Mouse (Mus musculus) C2C12 (cell line): ENCODE data around the gene Adgrb3.

Source experiments
- CEBPB ChIP-seq: IDR thresholded peaks from one replicate; pipeline ENCODE4 v1.6.1; 2011; ENCODE audit warnings: low read depth, mild to moderate bottlenecking, control low read depth, moderate library complexity
- CTCF ChIP-seq: IDR thresholded peaks from one replicate; pipeline ENCODE4 v1.5.1; 2011; ENCODE audit not compliant: control insufficient read depth, insufficient read depth, insufficient read length
- FOSL1 ChIP-seq: IDR thresholded peaks from one replicate; pipeline ENCODE4 v1.8.0; 2011; ENCODE audit warnings: mild to moderate bottlenecking, low read length; ENCODE audit not compliant: poor library complexity, insufficient read depth, severe bottlenecking
- MAX ChIP-seq: IDR thresholded peaks from one replicate; pipeline ENCODE4 v1.6.1; 2011; ENCODE audit warnings: mild to moderate bottlenecking, control low read depth
- MYOD1 ChIP-seq: IDR thresholded peaks from one replicate; pipeline ENCODE4 v1.6.1; 2011; ENCODE audit warnings: low read depth; ENCODE audit not compliant: control insufficient read depth, insufficient read length
- MYOG ChIP-seq: IDR thresholded peaks from one replicate; pipeline ENCODE4 v1.6.1; 2011; ENCODE audit not compliant: control insufficient read depth, insufficient read length; ENCODE audit errors: extremely low read depth
- USF1 ChIP-seq: IDR thresholded peaks from one replicate; pipeline ENCODE4 v1.6.1; 2011; ENCODE audit warnings: low read depth, mild to moderate bottlenecking, control low read depth, moderate library complexity

DNA sequence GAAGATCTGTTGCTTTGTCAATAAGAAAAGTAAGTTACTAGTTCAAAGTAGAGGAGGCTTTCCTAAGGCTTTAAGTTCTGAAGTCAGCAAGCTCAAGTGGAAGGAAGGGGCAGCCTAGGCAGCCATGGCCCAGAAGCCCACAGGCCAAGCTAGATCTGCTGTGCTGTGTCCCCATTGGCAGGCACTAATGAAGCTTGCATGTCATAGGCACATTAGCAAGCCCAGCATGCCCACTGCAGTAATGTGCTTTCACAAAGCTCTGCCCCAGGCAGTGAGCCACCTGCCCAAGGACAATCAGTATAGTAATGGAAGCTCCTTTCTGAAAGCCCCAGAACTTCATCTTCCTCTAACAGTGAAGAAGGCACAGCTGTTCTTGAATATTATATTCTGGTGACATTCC lies 484.6 kb downstream of the Adgrb3 start:
- TF ChIP-seq MAX, result no peak
- no peak for TF ChIP-seq CTCF
- no peak for TF ChIP-seq USF1
- no peak for TF ChIP-seq CEBPB
- no peak for TF ChIP-seq MYOD1
- no peak for TF ChIP-seq MYOG
- no peak for TF ChIP-seq FOSL1
